Mouse (Mus musculus) midbrain, embryonic 13.5 days (tissue): ENCODE data around the gene Smad1. TPM values are rescaled to one million over a fixed set of nuclear protein-coding genes. Genes with fewer than 3 reads are reported as not detected.
A peak's percentile ranks its signal among the peaks of the same experiment; 100 is the strongest.

Source experiments
- ATAC-seq: fragments of 200-750 bp; cut with Nextera tagmentation; 2 replicates; pipeline ENCODE4 v1.8.0; 2017; ENCODE audit warnings: mild to moderate bottlenecking, moderate TSS enrichment, moderate library complexity
- H3K27ac ChIP-seq: fragments of 300-500 bp; sonication (generic); 2 replicates; pipeline ENCODE4 v1.5.1; 2015; ENCODE audit warnings: inconsistent platforms, mild to moderate bottlenecking, moderate library complexity
- H3K27me3 ChIP-seq: fragments of 300-500 bp; sonication (generic); 2 replicates; pipeline ENCODE4 v1.6.1; 2015; ENCODE audit warnings: mild to moderate bottlenecking, inconsistent platforms
- H3K36me3 ChIP-seq: fragments of 300-500 bp; sonication (generic); 2 replicates; pipeline ENCODE4 v1.6.1; 2015; ENCODE audit warnings: mild to moderate bottlenecking, inconsistent platforms
- H3K4me1 ChIP-seq: fragments of 300-500 bp; sonication (generic); replicated peaks from 2 replicates; pipeline ENCODE4 v1.6.1; 2015; ENCODE audit warnings: inconsistent platforms
- H3K4me2 ChIP-seq: fragments of 300-500 bp; sonication (generic); replicated peaks from 2 replicates; pipeline ENCODE4 v1.6.1; 2015; ENCODE audit warnings: moderate library complexity, mild to moderate bottlenecking, inconsistent platforms
- H3K4me3 ChIP-seq: fragments of 300-500 bp; sonication (generic); replicated peaks from 2 replicates; pipeline ENCODE4 v1.5.1; 2015; ENCODE audit warnings: mild to moderate bottlenecking, inconsistent platforms
- H3K9ac ChIP-seq: fragments of 300-500 bp; sonication (generic); replicated peaks from 2 replicates; pipeline ENCODE4 v1.6.1; 2015; ENCODE audit warnings: mild to moderate bottlenecking, inconsistent platforms
- H3K9me3 ChIP-seq: fragments of 300-500 bp; sonication (generic); 2 replicates; pipeline ENCODE4 v1.6.1; 2016; ENCODE audit warnings: mild to moderate bottlenecking, inconsistent platforms
- WGBS: fragments of 180-500 bp; shearing (Covaris S2); methylation state at CpG from one replicate; pipeline ENCODE4 v1.1.7; 2015; 5-methylcytosine and 5-hydroxymethylcytosine counted together
- polyA plus RNA-seq: library from polyadenylated mRNA; unstranded; fragments of >200 nt; fragmentation: Nextera tagmentation; extraction: Ambion mirVana; gene quantifications from 2 replicates; pipeline ENCODE4 v1.2.1, GENCODE M21; 2015

Smad1 gene
- polyA plus RNA-seq, 1 experiment from 2014 or later, result 64.6 TPM

GRCm38 (mm10) chr8:79367350-79367749 lies 32.0 kb downstream of the Smad1 start:
- H3K36me3 ChIP-seq, result peaks cover 62% of the 10 kb centered on the region

GRCm38 (mm10) chr8:79366227-79366626 lies 33.1 kb downstream of the Smad1 start:
- peaks cover 54% of the 10 kb centered on the region for H3K36me3 ChIP-seq
- ATAC-seq, result no peak
- no peak overlapping the region for H3K9ac ChIP-seq
- H3K4me1 ChIP-seq, result peaks cover 6% of the 10 kb centered on the region; the same call in 1 of the 2 replicates
- H3K27me3 ChIP-seq, result no peaks in the 10 kb centered on the region
- H3K4me2 ChIP-seq, result no peak overlapping the region
- H3K9me3 ChIP-seq, result no peaks in the 10 kb centered on the region
- WGBS, result 93% methylated on average over 9 of the region's 9 CpGs
- no peak overlapping the region for H3K27ac ChIP-seq
- no peak overlapping the region for H3K4me3 ChIP-seq

More at GRCm38 (mm10) chr8:79367350-79367749, 32.0 kb downstream of the Smad1 start:
- Histone ChIP-seq H3K27ac (no peak overlapping the region), H3K9me3 (no peaks in the 10 kb centered on the region), H3K27me3 (no peaks in the 10 kb centered on the region), H3K4me3 (no peak overlapping the region), H3K4me2 (no peak overlapping the region), H3K9ac (no peak overlapping the region), H3K4me1 (0 out of 2 replicates have a peak, but pooled peaks cover 10% of the 10 kb centered on the region)
- 84% methylated on average over 11 of the region's 12 CpGs for WGBS
- no peak for ATAC-seq

GRCm38 (mm10) chr8:79365707-79366106 lies 33.6 kb downstream of the Smad1 start:
- H3K4me1 ChIP-seq, result peaks cover 11% of the 10 kb centered on the region
- H3K27me3 ChIP-seq, result no peaks in the 10 kb centered on the region
- H3K27ac ChIP-seq, result no peak overlapping the region
- H3K4me3 ChIP-seq, result no peak overlapping the region
- H3K4me2 ChIP-seq, result no peak overlapping the region
- H3K9ac ChIP-seq, result no peak overlapping the region
- H3K9me3 ChIP-seq, result no peaks in the 10 kb centered on the region
- peaks cover 49% of the 10 kb centered on the region for H3K36me3 ChIP-seq
- WGBS, result 93% methylated on average over 3 of the region's 3 CpGs
- ATAC-seq, result no peak

GRCm38 (mm10) chr8:79364806-79365205 lies 34.5 kb downstream of the Smad1 start:
- H3K27me3 ChIP-seq, result no peaks in the 10 kb centered on the region
- H3K4me1 ChIP-seq, result peaks cover 17% of the 10 kb centered on the region
- WGBS, result 94% methylated on average over 8 of the region's 8 CpGs
- no peaks in the 10 kb centered on the region for H3K9me3 ChIP-seq
- no peak overlapping the region for H3K4me2 ChIP-seq
- H3K36me3 ChIP-seq, result peaks cover 40% of the 10 kb centered on the region
- H3K9ac ChIP-seq, result no peak overlapping the region
- no peak overlapping the region for H3K27ac ChIP-seq
- ATAC-seq, result no peak
- H3K4me3 ChIP-seq, result no peak overlapping the region

GRCm38 (mm10) chr8:79362430-79362829 lies 36.9 kb downstream of the Smad1 start:
- Histone ChIP-seq H3K27me3 (no peaks in the 10 kb centered on the region), H3K4me3 (no peak overlapping the region), H3K4me1 (peaks cover 17% of the 10 kb centered on the region), H3K36me3 (peaks cover 22% of the 10 kb centered on the region), H3K9ac (no peak overlapping the region), H3K27ac (no peak overlapping the region), H3K9me3 (no peaks in the 10 kb centered on the region), H3K4me2 (no peak overlapping the region)
- ATAC-seq, result no peak
- 92% methylated on average over 2 of the region's 2 CpGs for WGBS

GRCm38 (mm10) chr8:79360774-79361527 lies 38.4 kb downstream of the Smad1 start:
- Histone ChIP-seq H3K9ac (no peak overlapping the region), H3K4me2 (no peak overlapping the region), H3K27ac (no peak overlapping the region), H3K36me3 (peaks cover 25% of the 10 kb centered on the region), H3K4me3 (no peak overlapping the region), H3K4me1 (peaks cover 31% of the 10 kb centered on the region), H3K27me3 (no peaks in the 10 kb centered on the region), H3K9me3 (no peaks in the 10 kb centered on the region)
- no peak for ATAC-seq
- 71% methylated on average over 6 of the region's 6 CpGs for WGBS

- H3K27ac ChIP-seq, result no peak overlapping the region
- no peak overlapping the region for H3K9ac ChIP-seq
- ATAC-seq, result no peak
- WGBS, result 23% methylated on average over 9 of the region's 9 CpGs
- H3K27me3 ChIP-seq, result no peaks in the 10 kb centered on the region
- no peaks in the 10 kb centered on the region for H3K9me3 ChIP-seq
- H3K36me3 ChIP-seq, result peaks cover 21% of the 10 kb centered on the region
- no peak overlapping the region for H3K4me3 ChIP-seq
- H3K4me2 ChIP-seq, result no peak overlapping the region
- peaks cover 33% of the 10 kb centered on the region for H3K4me1 ChIP-seq
Observed at GRCm38 (mm10) chr8:79360302-79360701, 39.0 kb downstream of the Smad1 start.

- WGBS, result 27% methylated on average over 16 of the region's 16 CpGs
- Histone ChIP-seq H3K4me3 (no peak overlapping the region), H3K27ac (peak overlapping the region; percentile 67), H3K9ac (0 out of 2 replicates have a peak overlapping the region, but pooled peaks have one; percentile 26), H3K4me2 (peak overlapping the region; percentile 22), H3K27me3 (no peaks in the 10 kb centered on the region), H3K4me1 (peaks cover 29% of the 10 kb centered on the region), H3K9me3 (no peaks in the 10 kb centered on the region), H3K36me3 (peaks cover 37% of the 10 kb centered on the region)
- ATAC-seq, result peak; percentile 61
Observed at GRCm38 (mm10) chr8:79355721-79356434, 43.4 kb downstream of the Smad1 start.

GRCm38 (mm10) chr8:79354009-79354408 lies 45.3 kb downstream of the Smad1 start:
- H3K27me3 ChIP-seq, result no peaks in the 10 kb centered on the region
- no peaks in the 10 kb centered on the region for H3K9me3 ChIP-seq
- H3K36me3 ChIP-seq, result peaks cover 42% of the 10 kb centered on the region
- WGBS, result 94% methylated on average over 7 of the region's 7 CpGs
- H3K4me3 ChIP-seq, result no peak overlapping the region
- ATAC-seq, result no peak
- no peak overlapping the region for H3K4me2 ChIP-seq
- no peak overlapping the region for H3K9ac ChIP-seq
- H3K4me1 ChIP-seq, result peaks cover 40% of the 10 kb centered on the region
- H3K27ac ChIP-seq, result no peak overlapping the region

GRCm38 (mm10) chr8:79351916-79352315 lies 47.4 kb downstream of the Smad1 start:
- Histone ChIP-seq H3K27me3 (no peaks in the 10 kb centered on the region), H3K4me2 (no peak overlapping the region), H3K9ac (no peak overlapping the region), H3K27ac (no peak overlapping the region), H3K9me3 (no peaks in the 10 kb centered on the region), H3K4me1 (peaks cover 36% of the 10 kb centered on the region), H3K36me3 (peaks cover 50% of the 10 kb centered on the region), H3K4me3 (no peak overlapping the region)
- 84% methylated on average over 8 of the region's 8 CpGs for WGBS
- no peak for ATAC-seq

- Histone ChIP-seq H3K36me3 (peaks cover 55% of the 10 kb centered on the region), H3K4me3 (no peak overlapping the region), H3K27ac (peak overlapping the region; percentile 79), H3K4me1 (peaks cover 25% of the 10 kb centered on the region), H3K4me2 (no peak overlapping the region), H3K9ac (no peak overlapping the region), H3K9me3 (no peaks in the 10 kb centered on the region), H3K27me3 (no peaks in the 10 kb centered on the region)
- no peak for ATAC-seq
- WGBS, result 59% methylated on average over 3 of the region's 3 CpGs
Observed at GRCm38 (mm10) chr8:79350805-79351204, 48.5 kb downstream of the Smad1 start.

- Histone ChIP-seq H3K27me3 (no peaks in the 10 kb centered on the region), H3K4me2 (no peak overlapping the region), H3K9ac (no peak overlapping the region), H3K27ac (peak overlapping the region; percentile 79), H3K9me3 (no peaks in the 10 kb centered on the region), H3K36me3 (peaks cover 55% of the 10 kb centered on the region), H3K4me3 (no peak overlapping the region), H3K4me1 (peaks cover 24% of the 10 kb centered on the region)
- ATAC-seq, result peak; percentile 69
- 42% methylated on average over 6 of the region's 6 CpGs for WGBS
Observed at GRCm38 (mm10) chr8:79350094-79350593, 49.2 kb downstream of the Smad1 start.
